Mouse (Mus musculus): ENCODE data around the gene Nabp2.

Nabp2 gene

DNA sequence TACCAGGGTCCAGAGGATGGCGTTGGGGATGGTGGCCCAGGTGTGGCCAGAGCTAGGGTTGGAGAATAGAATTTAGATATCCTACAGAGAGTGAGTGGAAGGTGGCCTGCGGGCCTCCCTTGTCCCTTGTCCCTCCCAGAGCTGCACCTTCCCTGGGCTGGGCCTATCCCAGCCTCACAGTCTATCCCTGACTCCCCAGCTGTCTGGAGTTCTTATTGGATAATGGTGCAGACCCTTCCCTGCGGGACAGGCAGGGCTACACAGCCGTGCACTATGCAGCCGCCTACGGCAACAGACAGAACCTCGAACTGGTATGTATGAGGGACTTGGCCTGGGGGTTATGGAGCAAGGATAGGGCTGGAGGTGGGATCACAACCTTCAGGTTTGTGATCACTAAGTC, 25.4 kb downstream of the Nabp2 start:
- DNase-seq (ENCODE audit: extremely low spot score): no peak

DNA sequence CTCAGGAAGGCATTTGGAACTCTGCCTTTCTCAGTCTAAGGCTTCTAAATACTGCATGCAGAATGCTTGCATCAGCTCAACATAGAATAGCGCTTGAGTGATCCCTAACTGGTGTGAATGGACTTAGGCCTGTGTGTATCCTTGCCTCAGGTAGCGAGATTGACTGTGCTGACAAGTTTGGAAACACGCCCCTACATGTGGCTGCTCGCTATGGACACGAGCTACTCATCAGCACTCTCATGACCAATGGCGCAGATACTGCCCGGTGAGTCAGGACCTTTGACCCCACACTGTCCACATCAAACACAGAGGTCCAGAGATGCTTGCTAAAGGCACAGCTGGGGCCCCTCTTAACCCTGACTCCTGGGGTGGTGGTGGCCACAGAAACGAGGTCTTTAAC, 28.8 kb downstream of the Nabp2 start:
- DNase-seq (ENCODE audit: extremely low spot score): no peak

- no peak for DNase-seq (ENCODE audit: extremely low spot score)
Observed at GRCm38 (mm10) chr10:128380565-128380964, 30.7 kb downstream of the Nabp2 start.

- no peak for DNase-seq (ENCODE audit: extremely low spot score)
Observed at GRCm38 (mm10) chr10:128379260-128379659, 32.0 kb downstream of the Nabp2 start.

- no peak for DNase-seq (ENCODE audit: extremely low spot score)
Observed at GRCm38 (mm10) chr10:128378462-128378861, 32.8 kb downstream of the Nabp2 start.

GRCm38 (mm10) chr10:128377940-128378448, 33.3 kb downstream of the Nabp2 start:
- DNase-seq (ENCODE audit: extremely low spot score): no peak

DNA sequence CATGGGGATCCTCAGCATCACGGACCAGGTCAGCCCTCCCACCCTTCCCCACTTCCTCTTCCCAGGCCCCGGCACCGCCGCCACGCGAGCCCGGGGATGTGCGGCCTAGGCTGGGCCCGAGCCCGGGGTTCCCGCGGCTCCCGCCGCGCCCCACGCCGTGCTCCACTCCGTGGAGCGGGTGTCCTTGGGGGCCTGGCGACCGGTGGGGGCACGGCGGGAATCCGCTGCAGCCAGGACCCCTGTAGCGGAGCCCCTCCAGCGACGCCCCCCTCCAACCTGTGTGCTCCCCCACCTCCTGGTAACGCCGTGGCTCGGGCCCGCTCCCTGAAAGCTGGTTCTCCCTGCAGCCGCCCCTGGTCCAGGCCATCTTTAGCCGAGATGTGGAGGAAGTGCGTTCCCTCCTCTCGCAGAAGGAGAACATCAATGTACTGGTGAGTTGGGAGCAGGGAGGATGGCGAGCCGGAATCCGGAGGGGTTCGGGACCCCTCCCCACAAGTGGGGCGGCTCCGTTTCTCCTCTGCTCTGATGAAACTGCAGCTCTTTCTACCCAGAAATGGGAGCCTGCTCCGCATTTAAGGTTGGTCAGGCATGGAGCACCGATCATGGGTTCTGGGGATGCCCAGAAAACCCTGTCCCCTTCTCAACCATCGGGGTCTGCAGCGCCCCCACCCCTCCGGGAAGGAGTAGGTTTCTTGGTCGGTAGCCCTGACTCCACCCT, 33.9 kb downstream of the Nabp2 start:
- peak; percentile 68 for DNase-seq (ENCODE audit: extremely low spot score)

GRCm38 (mm10) chr10:128376455-128377211, 34.7 kb downstream of the Nabp2 start, which contains the start of gene Ankrd52:
Gene Ankrd52 (plus strand): TSS chr10:128377115.
- peak; percentile 87 for DNase-seq (ENCODE audit: extremely low spot score)

DNA sequence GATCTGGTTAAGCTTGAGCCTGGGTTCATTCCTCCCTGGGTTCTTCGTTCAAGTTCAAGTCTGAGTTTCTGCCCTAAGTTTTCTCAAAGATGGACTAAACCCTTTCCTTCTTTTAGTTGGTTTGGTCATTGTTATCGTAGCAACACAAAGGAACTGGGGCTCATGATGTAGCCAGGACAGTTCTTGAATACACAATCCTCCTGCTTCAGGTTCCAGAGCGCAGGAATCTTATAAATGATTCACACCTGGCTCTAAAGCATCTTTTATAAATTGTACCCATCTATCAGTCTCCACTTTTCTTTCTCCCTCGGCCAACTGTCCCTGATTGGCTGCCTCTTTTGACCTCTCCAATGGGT, 35.2 kb downstream of the Nabp2 start:
- no peak for DNase-seq (ENCODE audit: extremely low spot score)

DNA sequence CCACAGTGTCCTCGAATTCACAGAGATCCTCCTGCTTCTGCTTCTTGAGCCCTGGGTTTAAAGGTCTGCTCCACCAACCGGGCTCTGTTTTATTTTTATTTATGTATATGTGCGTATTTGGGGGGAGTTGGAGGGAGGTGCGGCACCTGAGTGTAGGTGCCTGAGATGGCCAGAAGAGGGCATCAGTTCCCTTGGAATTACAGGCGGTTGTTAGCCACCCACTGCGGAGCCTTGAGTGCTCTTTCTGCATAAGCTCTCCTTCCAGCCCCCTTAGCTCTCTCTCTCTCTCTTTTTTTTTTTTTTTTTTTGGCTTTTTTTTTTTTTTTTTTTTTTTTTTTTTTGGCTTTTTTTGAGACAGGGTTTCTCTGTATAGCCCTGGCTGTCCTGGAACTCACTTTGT, 36.9 kb downstream of the Nabp2 start:
- DNase-seq (ENCODE audit: extremely low spot score): no peak

- DNase-seq (ENCODE audit: extremely low spot score): no peak
Observed at GRCm38 (mm10) chr10:128372989-128373748, 38.1 kb downstream of the Nabp2 start.

DNA sequence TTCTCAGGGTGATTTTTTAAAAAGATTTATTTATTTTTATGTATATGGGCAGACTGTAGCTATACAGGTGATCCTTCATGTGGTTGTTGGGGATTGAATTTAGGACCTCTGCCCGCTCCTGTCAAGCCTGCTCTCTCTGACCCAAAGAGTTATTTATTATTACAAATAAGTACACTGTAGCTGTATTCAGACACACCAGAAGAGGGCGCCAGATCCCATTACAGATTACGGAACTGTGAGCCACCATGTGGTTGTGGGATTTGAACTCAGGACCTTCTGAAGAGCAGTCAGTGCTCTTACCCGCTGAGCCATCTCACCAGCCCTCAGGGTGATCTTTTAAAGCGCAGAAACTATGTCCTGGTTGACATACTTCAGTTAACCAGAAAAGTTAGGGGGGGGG, 39.1 kb downstream of the Nabp2 start:
- no peak for DNase-seq (ENCODE audit: extremely low spot score)

GRCm38 (mm10) chr10:128370601-128371000, 40.7 kb downstream of the Nabp2 start:
- no peak for DNase-seq (ENCODE audit: extremely low spot score)

DNA sequence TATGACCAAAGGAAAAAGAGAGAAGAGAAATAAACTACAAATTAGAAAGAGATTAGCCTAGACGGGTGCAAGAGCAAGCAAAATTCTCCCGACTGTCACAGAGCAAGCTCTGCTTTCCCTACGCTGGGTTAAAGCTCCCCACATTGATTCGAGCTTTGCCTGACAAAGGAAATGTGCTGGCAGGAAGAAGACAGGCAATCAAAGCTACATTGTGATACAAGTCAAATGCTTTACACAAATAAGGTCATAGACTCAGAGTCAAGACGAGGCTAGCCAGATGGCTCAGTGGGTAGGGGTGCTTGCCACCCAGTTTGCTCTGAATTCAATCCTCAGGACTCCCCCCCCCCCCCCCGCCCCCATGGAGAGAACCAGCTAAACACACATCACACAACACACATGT, 41.3 kb downstream of the Nabp2 start:
- DNase-seq (ENCODE audit: extremely low spot score): no peak

DNA sequence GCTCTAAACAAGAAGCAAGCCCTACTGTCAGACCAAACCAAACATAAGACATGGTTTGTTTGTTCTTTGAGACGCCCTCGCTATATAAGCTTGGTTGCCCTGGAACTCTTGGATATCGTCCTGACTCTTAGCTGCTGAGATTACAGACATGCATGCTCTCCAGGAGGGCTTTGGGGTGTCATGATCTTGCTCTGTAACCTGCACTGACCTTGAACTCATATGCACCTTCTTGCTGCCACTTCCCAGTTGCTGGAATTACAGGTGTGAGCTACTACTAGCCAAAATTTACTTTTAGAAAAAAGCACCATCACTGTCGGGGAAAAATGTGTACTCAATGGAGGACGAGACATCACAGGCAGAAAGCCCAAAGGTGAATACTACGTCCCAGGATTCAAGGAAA, 41.7 kb downstream of the Nabp2 start:
- no peak for DNase-seq (ENCODE audit: extremely low spot score)

DNA sequence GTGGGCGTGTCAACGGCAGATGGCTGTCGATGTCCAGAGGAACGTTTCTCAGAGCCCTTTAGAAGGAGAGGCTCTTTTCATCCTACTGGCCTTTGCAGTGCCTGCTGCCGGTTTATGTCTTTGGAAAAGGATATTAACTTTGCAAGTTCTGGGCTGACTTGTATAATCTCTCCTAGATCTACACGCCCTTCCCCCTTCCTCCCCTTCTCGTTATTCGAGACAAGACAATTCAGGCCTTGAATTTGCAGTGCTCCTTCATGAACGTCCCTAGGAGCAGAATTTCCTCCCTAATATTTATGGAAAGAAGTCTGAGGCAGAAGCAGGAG, 42.1 kb downstream of the Nabp2 start:
- DNase-seq (ENCODE audit: extremely low spot score): no peak

DNA sequence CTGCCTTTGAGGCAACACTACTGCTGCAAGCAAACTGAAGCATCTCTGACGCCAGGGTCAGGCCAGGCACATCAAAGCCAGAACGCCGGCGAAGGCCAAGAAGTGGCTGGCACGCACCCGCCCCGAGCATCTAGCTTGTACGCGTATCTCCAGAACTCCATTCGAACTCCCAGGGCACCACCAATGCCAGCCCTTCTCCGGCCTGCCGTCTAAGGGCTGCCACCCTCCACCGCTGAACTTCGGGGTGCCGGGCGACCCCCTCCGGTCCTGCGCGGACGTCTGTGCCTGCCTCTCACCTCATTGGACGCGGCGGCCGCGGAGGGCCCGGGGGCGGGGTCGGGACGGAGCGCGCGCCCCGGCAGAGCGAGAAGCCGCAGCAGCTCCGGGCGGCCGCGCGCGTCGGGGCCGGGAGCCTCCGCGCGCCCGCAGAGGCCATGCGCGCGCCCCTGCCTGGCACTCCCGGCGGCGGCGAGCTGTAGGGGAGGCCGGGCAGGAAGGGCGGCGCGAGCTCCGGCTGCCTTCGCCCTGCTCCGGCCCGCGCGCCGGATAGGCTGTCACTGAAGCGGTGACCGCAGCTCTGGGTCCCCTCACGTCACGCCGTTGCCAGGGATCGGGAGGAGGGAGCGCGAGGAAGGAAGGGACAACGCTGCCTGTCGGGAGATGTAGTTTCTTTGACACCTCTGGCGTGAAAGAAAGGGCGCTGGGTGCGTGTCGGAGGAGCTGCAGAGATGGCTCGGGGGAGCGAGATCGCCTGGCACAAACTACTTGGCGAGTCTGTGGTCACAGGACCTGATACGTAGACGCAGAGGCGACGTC, 42.7 kb downstream of the Nabp2 start, which contains the start of gene Coq10a:
Gene Coq10a, minus strand, starts transcription at position 596 of the 816 bp plus-strand sequence.
- DNase-seq (ENCODE audit: extremely low spot score): peak; percentile 90

GRCm38 (mm10) chr10:128367899-128368401, 43.3 kb downstream of the Nabp2 start:
- no peak for DNase-seq (ENCODE audit: extremely low spot score)

DNA sequence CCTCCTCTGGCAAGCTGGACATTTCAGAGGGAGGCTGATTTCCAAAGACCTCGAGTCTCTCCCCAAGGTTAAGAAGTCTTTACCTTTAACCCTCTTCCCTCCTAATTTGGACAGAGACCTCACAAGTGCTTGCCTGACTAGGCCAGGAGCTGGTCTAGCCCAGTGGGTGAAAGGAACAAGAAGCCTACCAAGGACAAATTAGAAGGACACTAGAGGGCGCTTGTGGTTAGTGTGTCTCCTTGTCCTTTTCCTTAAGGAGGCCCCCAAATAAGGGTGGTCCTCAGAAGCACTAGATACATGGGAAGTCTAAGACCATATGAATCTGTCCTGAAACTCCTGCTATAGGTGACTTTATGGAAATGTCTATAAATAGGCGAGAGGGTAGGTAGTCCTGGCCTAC, 48.7 kb downstream of the Nabp2 start:
- peak; percentile 43 for DNase-seq (ENCODE audit: extremely low spot score)

DNA sequence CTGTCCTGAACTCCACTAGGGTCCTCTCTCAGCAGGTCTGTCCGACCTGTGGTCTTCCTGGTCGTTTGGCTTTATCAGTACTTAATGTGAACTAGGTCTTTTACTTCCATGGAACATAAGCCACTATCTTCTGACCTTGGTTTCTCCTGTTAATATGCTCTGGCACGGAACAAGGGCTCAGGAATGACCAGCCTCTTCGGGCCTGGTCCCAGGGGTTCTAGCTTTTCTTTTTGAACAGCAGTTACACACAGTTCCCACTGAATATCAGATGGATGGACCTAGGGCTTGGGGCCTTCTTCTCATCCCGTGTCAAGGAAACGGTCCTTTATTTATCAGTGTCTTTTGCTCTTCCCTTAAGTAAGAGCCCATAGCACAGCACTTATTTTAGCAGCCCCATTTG, 49.5 kb downstream of the Nabp2 start:
- no peak for DNase-seq (ENCODE audit: extremely low spot score)

GRCm38 (mm10) chr10:128359226-128359625, 52.1 kb downstream of the Nabp2 start:
- no peak for DNase-seq (ENCODE audit: extremely low spot score)

All from embryo, embryonic 9.5 days (tissue).